Mouse (Mus musculus) lung, postnatal 36 days (tissue): ENCODE data around the gene Ube2f.

ENCODE experiments used
- DNase-seq: peaks from one replicate; pipeline ENCODE4 v3.0.0; 2022; ENCODE audit warnings: mixed read lengths

Gene Ube2f

GRCm38 (mm10) chr1:91239112-91239511 lies 11.0 kb upstream of the Ube2f start:
- peak; percentile 79 for DNase-seq

- no peak for DNase-seq
These were observed 10.3 kb upstream of the Ube2f start for GRCm38 (mm10) chr1:91239800-91240199.

- DNase-seq: peak; percentile 85
These were observed 9.4 kb upstream of the Ube2f start for GRCm38 (mm10) chr1:91240685-91241084.

- no peak for DNase-seq
These were observed 8.9 kb upstream of the Ube2f start for GRCm38 (mm10) chr1:91241249-91241648.

GRCm38 (mm10) chr1:91248242-91248641 lies 1.9 kb upstream of the Ube2f start:
- peak; percentile 58 for DNase-seq

- no peak for DNase-seq
These were observed 1.1 kb upstream of the Ube2f start for GRCm38 (mm10) chr1:91248970-91249369.

- DNase-seq: peak; percentile 17
These were observed 477 bp downstream of the Ube2f start for GRCm38 (mm10) chr1:91250415-91251147.

- DNase-seq: peak; percentile 25
These were observed 1.1 kb downstream of the Ube2f start for GRCm38 (mm10) chr1:91251148-91251650.

GRCm38 (mm10) chr1:91251927-91252326 lies 1.8 kb downstream of the Ube2f start:
- peak; percentile 20 for DNase-seq

- peak; percentile 42 for DNase-seq
These were observed 7.8 kb downstream of the Ube2f start for GRCm38 (mm10) chr1:91257918-91258317.

- DNase-seq: no peak
These were observed 9.7 kb downstream of the Ube2f start for GRCm38 (mm10) chr1:91259794-91260193.

GRCm38 (mm10) chr1:91262508-91262907 lies 12.4 kb downstream of the Ube2f start:
- no peak for DNase-seq

- DNase-seq: no peak
These were observed 22.2 kb downstream of the Ube2f start for GRCm38 (mm10) chr1:91272260-91272659.

- DNase-seq: no peak
These were observed 26.5 kb downstream of the Ube2f start for GRCm38 (mm10) chr1:91276581-91276980.

- no peak for DNase-seq
These were observed 27.4 kb downstream of the Ube2f start for GRCm38 (mm10) chr1:91277480-91277879.

- DNase-seq: no peak
These were observed 28.5 kb downstream of the Ube2f start for GRCm38 (mm10) chr1:91278410-91279119.

- no peak for DNase-seq
These were observed 29.0 kb downstream of the Ube2f start for GRCm38 (mm10) chr1:91279126-91279525.

- DNase-seq: peak; percentile 11
These were observed 32.5 kb downstream of the Ube2f start for GRCm38 (mm10) chr1:91282582-91282981.

- no peak for DNase-seq
These were observed 39.3 kb downstream of the Ube2f start for GRCm38 (mm10) chr1:91289375-91289774.

- no peak for DNase-seq
These were observed 42.2 kb downstream of the Ube2f start for GRCm38 (mm10) chr1:91292101-91292825.

- no peak for DNase-seq
These were observed 45.4 kb downstream of the Ube2f start for GRCm38 (mm10) chr1:91295544-91295943.

GRCm38 (mm10) chr1:91297799-91298744 lies 48.0 kb downstream of the Ube2f start, which contains the start of gene Scly:
Gene Scly, plus strand, starts transcription at chr1:91298338.
- DNase-seq: peak; percentile 97
